Mouse (Mus musculus) G1E (cell line): ENCODE measurements around the gene Lrrc2. TPM values are rescaled to one million over a fixed set of nuclear protein-coding genes. Genes with fewer than 3 reads are reported as not detected.

Experiments used
- ATAC-seq: 2 replicates; pipeline ENCODE4 v1.8.0; 2016; ENCODE audit warnings: mild to moderate bottlenecking; ENCODE audit not compliant: insufficient number of reproducible peaks, poor library complexity, low FRiP score, severe bottlenecking; ENCODE audit errors: extremely low read depth
- DNase-seq: peaks from one replicate; pipeline ENCODE4 v3.0.0; 2012; ENCODE audit warnings: low spot score
- H3K27me3 ChIP-seq: 2 replicates; pipeline ENCODE4 v1.6.1; 2012; ENCODE audit warnings: mild to moderate bottlenecking, low read length, inconsistent platforms; ENCODE audit not compliant: insufficient read depth
- H3K36me3 ChIP-seq: replicated peaks from 2 replicates; pipeline ENCODE3; 2012; ENCODE audit warnings: mild to moderate bottlenecking, inconsistent platforms
- H3K4me1 ChIP-seq: 2 replicates; pipeline ENCODE4 v1.6.1; 2012; ENCODE audit warnings: low read depth, low read length, inconsistent platforms, mixed read lengths; ENCODE audit not compliant: insufficient read depth
- H3K4me3 ChIP-seq: 2 replicates; pipeline ENCODE4 v1.5.1; 2012; ENCODE audit warnings: low read depth, mild to moderate bottlenecking, inconsistent platforms, low read length, moderate library complexity, mixed read lengths
- H3K9me3 ChIP-seq: replicated peaks from 2 replicates; pipeline ENCODE4 v1.6.1; 2012; ENCODE audit warnings: inconsistent platforms
- CTCF ChIP-seq: IDR thresholded peaks from 2 replicates; pipeline ENCODE4 v1.5.1; 2012; ENCODE audit warnings: low read depth, low read length, inconsistent platforms, mixed read lengths
- GATA1 ChIP-seq: IDR thresholded peaks from 2 replicates; pipeline ENCODE4 v1.6.1; 2012; ENCODE audit warnings: borderline replicate concordance, low read length, inconsistent platforms, mixed read lengths
- GATA2 ChIP-seq: IDR thresholded peaks from 2 replicates; pipeline ENCODE4 v1.6.1; 2012; ENCODE audit warnings: low read depth, low read length, inconsistent platforms, borderline replicate concordance
- POLR2AphosphoS5 ChIP-seq: IDR thresholded peaks from 2 replicates; pipeline ENCODE4 v1.6.1; 2012; ENCODE audit warnings: low read depth, low read length, inconsistent platforms; ENCODE audit not compliant: insufficient replicate concordance
- TAL1 ChIP-seq: conservative IDR thresholded peaks from 2 replicates; pipeline ENCODE4 v1.6.1; 2012; ENCODE audit warnings: low read depth, low read length, inconsistent platforms, mixed read lengths
- polyA plus RNA-seq: library from polyadenylated mRNA; stranded (reverse); fragments of >175 nt; gene quantifications from 2 replicates; pipeline ENCODE4 v1.2.3, GENCODE M21; 2012
- total RNA-seq, 2 experiments: library from RNA; stranded (forward) in 1 of 2; stranded (reverse) in 1 of 2; fragments of 200-1000 nt in 1 of 2; fragments of >200 nt in 1 of 2; fragmentation: Nextera tagmentation in 1 of 2; gene quantifications; 2 replicates each; pipeline ENCODE4 v1.2.3; 2014 to 2017

The Lrrc2 gene
- total and polyA plus RNA-seq, 3 experiments = 0.16 TPM; not detected in 2

DNA sequence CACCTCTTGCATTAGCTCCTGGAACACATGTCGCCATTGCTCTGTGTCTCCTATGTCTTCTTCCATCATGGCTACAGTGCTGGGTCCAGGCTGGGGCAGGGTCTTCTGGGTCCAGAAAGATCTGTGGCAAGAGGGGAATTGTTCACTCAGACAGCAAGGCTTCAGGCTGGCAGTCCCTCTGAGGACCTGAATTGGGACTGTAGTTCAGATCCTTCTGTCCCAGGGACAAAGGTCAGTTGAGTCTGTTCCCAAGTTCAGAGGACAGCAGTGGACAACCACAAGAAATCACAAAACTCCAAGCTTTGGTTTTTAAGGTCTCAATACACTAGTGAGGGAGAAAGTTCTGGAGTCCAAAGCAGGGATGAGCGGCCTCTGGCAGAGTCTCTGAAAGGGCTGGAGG, 38.2 kb downstream of the Lrrc2 start:
- ATAC-seq = no peak
- H3K4me3 ChIP-seq = no peak overlapping the region

DNA sequence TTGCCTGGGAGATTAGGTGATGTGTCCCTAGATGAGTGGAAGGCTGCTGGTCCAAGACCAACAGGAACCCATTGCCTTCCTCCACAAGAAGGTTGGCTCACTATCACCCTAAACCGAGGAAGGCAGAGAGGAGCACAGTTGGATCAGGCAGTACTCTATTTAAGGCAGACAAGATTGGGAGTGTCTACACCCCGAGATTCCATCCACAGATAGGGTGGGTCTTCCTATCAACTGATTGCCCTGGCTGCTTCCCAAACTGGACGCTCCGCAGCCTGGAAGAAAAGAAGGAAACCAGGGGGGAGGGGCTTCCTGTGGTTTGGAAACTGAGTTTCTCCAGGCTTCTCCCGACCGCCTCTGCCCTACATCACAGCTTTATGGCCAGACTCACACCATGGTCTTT, 38.9 kb downstream of the Lrrc2 start, which contains the start of gene Rtp3:
Rtp3 (minus strand) TSS at position 380 of the 400 bp plus-strand sequence.
- H3K4me1 ChIP-seq = peaks cover 6% of the 10 kb centered on the region
- DNase-seq (no peak), ATAC-seq (no peak)
- no peak within 1 kb of the TSS for H3K4me3 ChIP-seq
- TF ChIP-seq GATA1 (no peak), TAL1 (no peak), POLR2AphosphoS5 (no peak), GATA2 (no peak), CTCF (no peak)
- no peaks in the 10 kb centered on the region for H3K36me3 ChIP-seq
- H3K27me3 ChIP-seq = peaks cover 7% of the 10 kb centered on the region
- peaks cover 9% of the 10 kb centered on the region for H3K9me3 ChIP-seq

More for the DNA sequence above, 38.2 kb downstream of the Lrrc2 start:
- H3K27me3 ChIP-seq = peaks cover 7% of the 10 kb centered on the region
- DNase-seq = no peak
- TF ChIP-seq GATA2 (no peak), POLR2AphosphoS5 (no peak), CTCF (no peak), GATA1 (no peak)
- H3K4me1 ChIP-seq = peaks cover under 1% of the 10 kb centered on the region
- peaks cover 16% of the 10 kb centered on the region for H3K9me3 ChIP-seq
- no peaks in the 10 kb centered on the region for H3K36me3 ChIP-seq

DNA sequence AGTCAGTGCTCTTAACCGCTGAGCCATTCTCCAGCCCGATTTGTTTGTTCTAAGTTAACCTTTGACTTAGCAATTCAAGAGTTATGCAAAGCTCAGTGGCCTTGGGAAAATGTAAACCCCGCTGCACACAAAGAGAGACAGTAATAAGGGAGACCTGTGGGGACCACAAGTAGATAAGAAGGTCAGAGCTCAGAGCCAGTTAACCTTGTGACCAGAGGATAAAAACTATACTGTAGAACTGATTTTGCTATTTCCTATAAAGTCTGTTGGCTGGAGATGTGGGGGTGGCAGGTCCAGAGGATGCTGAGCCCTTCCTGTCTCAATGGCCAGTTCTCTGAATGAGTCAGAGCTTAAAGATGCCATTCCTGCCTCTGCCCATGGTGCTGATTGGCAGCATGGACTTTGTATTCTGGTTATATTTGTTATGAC, 42.0 kb downstream of the Lrrc2 start:
- Histone ChIP-seq H3K36me3 (no peaks in the 10 kb centered on the region), H3K27me3 (peaks cover 7% of the 10 kb centered on the region), H3K9me3 (no peaks in the 10 kb centered on the region), H3K4me3 (no peak overlapping the region), H3K4me1 (peaks cover 6% of the 10 kb centered on the region)
- TF ChIP-seq CTCF (no peak), POLR2AphosphoS5 (no peak), GATA2 (no peak), TAL1 (no peak), GATA1 (no peak)
- DNase-seq (no peak), ATAC-seq (no peak)

DNA sequence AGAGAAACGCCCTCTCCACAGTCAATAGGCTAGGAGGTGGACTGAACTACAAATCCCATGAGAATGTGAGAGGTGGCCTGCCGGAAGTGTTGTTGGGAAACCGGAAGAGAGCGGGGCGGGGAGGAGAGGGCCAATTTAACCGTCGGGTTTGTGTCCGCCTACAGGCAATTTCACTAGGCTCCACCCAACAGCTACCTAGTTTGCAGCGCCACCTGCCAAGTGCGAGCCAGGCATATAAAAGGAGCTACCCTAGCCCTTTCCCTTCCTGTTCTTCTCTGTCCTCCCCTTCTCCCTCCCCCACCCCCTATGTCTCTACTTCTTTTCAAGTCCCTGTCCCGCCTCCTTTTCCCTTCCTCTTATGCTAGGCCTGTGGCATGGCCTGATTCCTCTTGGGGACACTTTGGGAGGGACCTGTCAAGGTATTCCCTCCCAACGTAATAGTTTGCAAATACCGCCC, 43.4 kb downstream of the Lrrc2 start:
- DNase-seq = peak; percentile 54
- Histone ChIP-seq H3K36me3 (no peaks in the 10 kb centered on the region), H3K27me3 (peaks cover 4% of the 10 kb centered on the region), H3K4me1 (peaks cover 6% of the 10 kb centered on the region), H3K9me3 (no peaks in the 10 kb centered on the region), H3K4me3 (peak overlapping the region; percentile 59; the same call in 1 of the 2 replicates)
- TF ChIP-seq TAL1 (no peak), GATA2 (no peak), GATA1 (no peak), CTCF (no peak), POLR2AphosphoS5 (no peak)
- peak; percentile 77 for ATAC-seq

DNA sequence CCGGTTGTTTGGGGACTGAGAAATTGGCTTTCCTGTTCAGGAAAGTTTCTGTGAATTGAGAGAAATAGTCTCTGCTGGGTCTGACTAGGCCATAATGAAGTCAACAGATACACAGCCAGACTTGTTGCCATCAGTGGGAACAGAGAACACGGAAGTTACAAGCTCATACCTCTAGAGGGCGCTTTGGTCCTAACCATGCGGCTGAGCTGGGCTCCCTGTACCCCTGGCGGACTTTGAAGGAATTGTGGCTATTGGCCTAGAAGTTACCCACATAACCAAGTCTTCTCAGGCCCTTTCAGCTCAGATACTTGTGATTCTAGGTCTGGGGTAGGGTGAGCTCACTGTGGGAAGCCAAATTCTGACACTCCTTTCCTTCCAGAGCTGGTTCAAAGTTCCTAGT, 45.9 kb downstream of the Lrrc2 start:
- H3K9me3 ChIP-seq = no peaks in the 10 kb centered on the region
- no peak overlapping the region for H3K4me3 ChIP-seq
- peaks cover 6% of the 10 kb centered on the region for H3K4me1 ChIP-seq
- DNase-seq (peak; percentile 70), ATAC-seq (peak; percentile 85)
- no peaks in the 10 kb centered on the region for H3K36me3 ChIP-seq
- H3K27me3 ChIP-seq = peaks cover 7% of the 10 kb centered on the region; the same call in 1 of the 2 replicates
- TF ChIP-seq CTCF = peak; percentile 98
- TF ChIP-seq GATA2 = no peak

DNA sequence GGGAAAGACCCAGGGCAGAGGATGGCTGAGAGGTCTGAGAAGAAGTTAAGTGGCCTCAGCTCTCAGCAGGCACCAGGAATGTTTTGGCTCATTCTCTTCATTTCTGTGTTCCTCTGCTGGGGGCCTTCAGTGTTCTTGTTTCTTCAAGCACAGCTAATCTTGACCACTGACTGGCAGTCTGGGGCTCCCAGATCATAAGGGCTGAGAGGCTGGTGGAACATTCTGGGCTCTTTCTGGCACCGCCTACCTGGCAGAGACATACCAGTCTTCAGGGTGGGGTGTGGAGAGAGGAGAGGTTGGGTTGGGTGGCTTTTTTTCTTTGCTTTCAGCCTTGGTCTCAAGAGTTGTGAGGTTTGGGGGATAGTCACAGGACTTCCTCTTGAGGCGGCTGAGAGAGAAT, 47.7 kb downstream of the Lrrc2 start:
- Histone ChIP-seq H3K27me3 (peaks cover 10% of the 10 kb centered on the region; the same call in 1 of the 2 replicates), H3K4me3 (no peak overlapping the region), H3K36me3 (no peaks in the 10 kb centered on the region), H3K4me1 (peaks cover 6% of the 10 kb centered on the region), H3K9me3 (no peaks in the 10 kb centered on the region)
- DNase-seq (no peak), ATAC-seq (no peak)
- no peak for TF ChIP-seq GATA1
- TF ChIP-seq GATA2 = no peak
- TF ChIP-seq CTCF = no peak
- no peak for TF ChIP-seq POLR2AphosphoS5
- TF ChIP-seq TAL1 = no peak

DNA sequence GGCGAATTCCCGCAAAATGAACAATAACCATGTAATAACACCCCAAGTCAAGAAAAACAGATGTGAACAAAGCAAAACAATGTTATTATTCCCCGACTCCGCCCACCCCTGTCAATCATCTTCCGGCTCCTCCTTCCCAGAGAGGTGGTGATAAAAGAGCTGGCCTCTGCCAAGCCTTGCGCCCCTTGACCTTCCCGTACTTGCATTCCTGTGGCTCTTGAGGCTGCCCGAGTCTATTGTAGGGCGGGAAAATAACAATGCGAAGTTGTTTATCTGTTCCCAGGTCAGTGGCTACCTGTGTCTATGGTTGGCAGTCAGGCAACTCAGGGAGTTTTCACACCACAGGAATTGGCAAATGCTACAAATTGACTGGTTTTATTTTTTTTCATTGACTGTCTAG, 48.5 kb downstream of the Lrrc2 start:
- no peaks in the 10 kb centered on the region for H3K36me3 ChIP-seq
- ATAC-seq (no peak), DNase-seq (no peak)
- H3K4me3 ChIP-seq = no peak overlapping the region
- peaks cover 14% of the 10 kb centered on the region for H3K27me3 ChIP-seq
- no peaks in the 10 kb centered on the region for H3K9me3 ChIP-seq
- TF ChIP-seq CTCF (no peak), GATA1 (no peak), GATA2 (no peak), TAL1 (no peak), POLR2AphosphoS5 (no peak)
- peaks cover 2% of the 10 kb centered on the region for H3K4me1 ChIP-seq
